Comparison of ENCODE assay signal across 31 mouse cellular contexts in genomic region chr3:59022251-59022650, GRCm38 (mm10).
"Had no signal": no experiment of that assay in that cellular context is flagged by ENCODE, and none has a peak within 500 bp of the region (broad histone marks: within the 10 kb centered on the region; RNA-seq: fewer than 3 reads in every experiment).

No protein-coding gene starts in this region.

- H3K4me1 ChIP-seq: limb, embryonic 13.5 days; limb, embryonic 15.5 days; liver, embryonic 15.5 days; lung, embryonic 15.5 days; neural tube, embryonic 12.5 days had no signal

- H3K9me3 ChIP-seq: limb, embryonic 10.5 days; limb, embryonic 12.5 days; limb, embryonic 13.5 days; limb, embryonic 15.5 days; liver, embryonic 12.5 days; liver, embryonic 13.5 days; liver, embryonic 15.5 days; lung, embryonic 15.5 days; midbrain, embryonic 10.5 days; midbrain, embryonic 12.5 days; midbrain, embryonic 15.5 days; neural tube, embryonic 12.5 days; neural tube, embryonic 13.5 days had no signal

- ATAC-seq: liver, embryonic 12.5 days; liver, postnatal 0 days; lung, postnatal 0 days; midbrain, embryonic 15.5 days; midbrain, embryonic 16.5 days had no signal

- H3K9ac ChIP-seq: limb, embryonic 12.5 days; limb, embryonic 13.5 days; limb, embryonic 15.5 days; liver, embryonic 12.5 days; liver, embryonic 13.5 days; liver, embryonic 14.5 days; liver, embryonic 15.5 days; liver, postnatal 0 days; lung, embryonic 14.5 days; lung, embryonic 15.5 days; midbrain, embryonic 12.5 days; midbrain, embryonic 15.5 days; neural tube, embryonic 12.5 days; neural tube, embryonic 13.5 days had no signal

- H3K36me3 ChIP-seq: limb, embryonic 10.5 days; limb, embryonic 12.5 days; limb, embryonic 13.5 days; limb, embryonic 15.5 days; liver, embryonic 12.5 days; liver, embryonic 13.5 days; liver, embryonic 15.5 days; lung, embryonic 15.5 days; midbrain, embryonic 10.5 days; midbrain, embryonic 12.5 days; midbrain, embryonic 15.5 days; neural tube, embryonic 12.5 days; neural tube, embryonic 13.5 days had no signal

- DNase-seq: left cerebral cortex, postnatal 4 days; liver; liver, embryonic 13.5 days; liver, postnatal 0 days; lung, adult 18-20 months; lung, adult 2 months; lung, embryonic 14.5 days; lung, postnatal 10 days; lung, postnatal 14 days; lung, postnatal 36 days; lung, postnatal 4 days; midbrain, embryonic 14.5 days had no signal

- H3K4me3 ChIP-seq: left cerebral cortex, adult 2 months; limb, embryonic 10.5 days; limb, embryonic 12.5 days; limb, embryonic 13.5 days; limb, embryonic 15.5 days; liver, embryonic 12.5 days; liver, embryonic 13.5 days; liver, embryonic 15.5 days; lung, embryonic 15.5 days; midbrain, embryonic 10.5 days; midbrain, embryonic 12.5 days; midbrain, embryonic 15.5 days; myocyte; neural tube, embryonic 12.5 days; neural tube, embryonic 13.5 days had no signal

- H3K27ac ChIP-seq: left cerebral cortex, adult 2 months; limb, embryonic 10.5 days; limb, embryonic 12.5 days; limb, embryonic 13.5 days; limb, embryonic 15.5 days; liver, embryonic 12.5 days; liver, embryonic 13.5 days; liver, embryonic 14.5 days; liver, embryonic 15.5 days; lung, embryonic 15.5 days; macrophage; midbrain, embryonic 10.5 days; midbrain, embryonic 12.5 days; midbrain, embryonic 15.5 days; neural tube, embryonic 12.5 days; neural tube, embryonic 13.5 days had no signal

- H3K27me3 ChIP-seq: limb, embryonic 12.5 days; limb, embryonic 13.5 days; limb, embryonic 15.5 days; liver, embryonic 12.5 days; liver, embryonic 13.5 days; lung, embryonic 15.5 days; midbrain, embryonic 12.5 days; midbrain, embryonic 15.5 days; neural tube, embryonic 12.5 days; neural tube, embryonic 13.5 days had no signal

- H3K4me2 ChIP-seq: limb, embryonic 12.5 days; limb, embryonic 13.5 days; limb, embryonic 15.5 days; liver, embryonic 11.5 days; liver, embryonic 12.5 days; liver, embryonic 13.5 days; liver, embryonic 15.5 days; lung, embryonic 14.5 days; lung, embryonic 15.5 days; midbrain, embryonic 12.5 days; midbrain, embryonic 15.5 days; neural tube, embryonic 12.5 days; neural tube, embryonic 13.5 days had no signal
